Mouse (Mus musculus) bone marrow macrophage, adult 2 months (primary cell): ENCODE results near the gene BC005537. TPM values are rescaled to one million over a fixed set of nuclear protein-coding genes. Genes with fewer than 3 reads are reported as not detected.
"Not testable (repeated sequence)": the region's sequence is repeated elsewhere in the genome, so short reads cannot be mapped to it uniquely, and the experiment has no call there.

Experiments
- H3K27ac ChIP-seq: 2 replicates; pipeline ENCODE4 v1.5.1; 2012; ENCODE audit warnings: low read depth, low read length; ENCODE audit not compliant: insufficient read depth
- H3K4me1 ChIP-seq: 2 replicates; pipeline ENCODE4 v1.6.1; 2012; ENCODE audit warnings: low read length; ENCODE audit not compliant: control insufficient read depth, insufficient read depth
- H3K4me3 ChIP-seq: 2 replicates; pipeline ENCODE4 v1.5.1; 2012; ENCODE audit warnings: mild to moderate bottlenecking, low read length, moderate library complexity; ENCODE audit not compliant: insufficient read depth
- CTCF ChIP-seq: IDR thresholded peaks from 2 replicates; pipeline ENCODE4 v1.5.1; 2012; ENCODE audit warnings: low read depth, mild to moderate bottlenecking, low read length, moderate library complexity
- POLR2A ChIP-seq: IDR thresholded peaks from 2 replicates; pipeline ENCODE4 v1.6.1; 2012; ENCODE audit warnings: mild to moderate bottlenecking, low read depth, low read length, borderline replicate concordance
- polyA plus RNA-seq: library from polyadenylated mRNA; stranded (reverse); fragments of >200 nt; gene quantifications from 2 replicates; pipeline ENCODE4 v1.2.4, GENCODE M21; 2012; ENCODE audit not compliant: missing spikeins, insufficient read depth, insufficient read length

The BC005537 gene
- polyA plus RNA-seq: 575 and 610 TPM in 2 replicates

GRCm38 (mm10) chr13:24801308-24801921, at the start of gene BC005537:
BC005537 (plus strand) TSS chr13:24801657.
- TF ChIP-seq POLR2A: no peak
- no peak for TF ChIP-seq CTCF
- H3K27ac ChIP-seq: peak within 1 kb of the TSS; percentile 100
- H3K4me3 ChIP-seq: peak within 1 kb of the TSS; percentile 89
- peaks cover 12% of the 10 kb centered on the region for H3K4me1 ChIP-seq

- H3K27ac ChIP-seq: no peak overlapping the region
- peaks cover 5% of the 10 kb centered on the region; the same call in 1 of the 2 replicates for H3K4me1 ChIP-seq
- H3K4me3 ChIP-seq: no peak overlapping the region
- TF ChIP-seq CTCF (no peak), POLR2A (no peak)
These were observed 44.7 kb upstream of the BC005537 start for GRCm38 (mm10) chr13:24756756-24757155.

GRCm38 (mm10) chr13:24757820-24758564, 43.5 kb upstream of the BC005537 start:
- Histone ChIP-seq H3K4me1 (peaks cover 12% of the 10 kb centered on the region), H3K27ac (no peak overlapping the region), H3K4me3 (no peak overlapping the region)
- no peak for TF ChIP-seq POLR2A
- no peak for TF ChIP-seq CTCF

DNA sequence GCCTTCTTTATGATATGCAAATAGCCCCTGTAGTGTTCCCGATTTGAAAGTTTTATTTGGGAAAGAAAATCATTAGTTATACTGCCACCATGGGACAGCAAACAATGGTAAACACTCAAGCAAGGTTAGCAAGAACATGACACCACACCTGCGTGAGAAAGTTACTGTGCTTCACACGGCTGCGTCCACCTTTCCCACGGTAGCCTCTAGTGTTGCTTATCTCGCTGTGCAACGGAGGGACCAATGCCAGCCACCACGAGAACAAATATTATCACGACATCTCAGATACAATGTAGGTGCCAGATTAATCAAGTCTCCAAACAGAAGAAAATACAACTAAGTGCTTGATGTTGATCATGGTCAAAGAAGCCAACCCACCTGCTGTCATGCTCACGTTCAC, 42.0 kb upstream of the BC005537 start:
- TF ChIP-seq POLR2A: no peak
- no peak for TF ChIP-seq CTCF
- Histone ChIP-seq H3K4me1 (peaks cover 14% of the 10 kb centered on the region), H3K4me3 (no peak overlapping the region), H3K27ac (no peak overlapping the region)

- no peak for TF ChIP-seq POLR2A
- TF ChIP-seq CTCF: no peak
- peak overlapping the region; percentile 88 for H3K4me3 ChIP-seq
- 0 out of 2 replicates have a peak overlapping the region, but pooled peaks have one; percentile 1 for H3K27ac ChIP-seq
- H3K4me1 ChIP-seq: peaks cover 14% of the 10 kb centered on the region
These were observed 41.0 kb upstream of the BC005537 start for GRCm38 (mm10) chr13:24760351-24760870.

DNA sequence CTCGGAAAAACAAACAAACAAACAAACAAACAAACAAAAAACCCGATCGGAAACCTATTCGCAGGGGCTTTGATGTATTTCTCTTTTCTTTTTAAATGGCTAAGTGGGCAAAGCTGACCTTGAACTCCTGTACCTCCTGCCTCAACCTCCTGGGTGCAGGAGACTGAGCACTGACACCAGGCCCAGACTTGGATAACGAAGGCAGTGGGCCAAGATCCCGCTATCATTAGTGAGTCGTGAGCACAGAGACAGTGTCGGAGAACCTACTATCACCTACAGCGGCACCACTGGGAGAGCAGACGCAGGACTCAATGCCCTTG, 40.4 kb upstream of the BC005537 start:
- TF ChIP-seq POLR2A: no peak
- TF ChIP-seq CTCF: no peak
- Histone ChIP-seq H3K4me1 (peaks cover 14% of the 10 kb centered on the region), H3K27ac (peak overlapping the region; percentile 46), H3K4me3 (peak overlapping the region; percentile 88)

DNA sequence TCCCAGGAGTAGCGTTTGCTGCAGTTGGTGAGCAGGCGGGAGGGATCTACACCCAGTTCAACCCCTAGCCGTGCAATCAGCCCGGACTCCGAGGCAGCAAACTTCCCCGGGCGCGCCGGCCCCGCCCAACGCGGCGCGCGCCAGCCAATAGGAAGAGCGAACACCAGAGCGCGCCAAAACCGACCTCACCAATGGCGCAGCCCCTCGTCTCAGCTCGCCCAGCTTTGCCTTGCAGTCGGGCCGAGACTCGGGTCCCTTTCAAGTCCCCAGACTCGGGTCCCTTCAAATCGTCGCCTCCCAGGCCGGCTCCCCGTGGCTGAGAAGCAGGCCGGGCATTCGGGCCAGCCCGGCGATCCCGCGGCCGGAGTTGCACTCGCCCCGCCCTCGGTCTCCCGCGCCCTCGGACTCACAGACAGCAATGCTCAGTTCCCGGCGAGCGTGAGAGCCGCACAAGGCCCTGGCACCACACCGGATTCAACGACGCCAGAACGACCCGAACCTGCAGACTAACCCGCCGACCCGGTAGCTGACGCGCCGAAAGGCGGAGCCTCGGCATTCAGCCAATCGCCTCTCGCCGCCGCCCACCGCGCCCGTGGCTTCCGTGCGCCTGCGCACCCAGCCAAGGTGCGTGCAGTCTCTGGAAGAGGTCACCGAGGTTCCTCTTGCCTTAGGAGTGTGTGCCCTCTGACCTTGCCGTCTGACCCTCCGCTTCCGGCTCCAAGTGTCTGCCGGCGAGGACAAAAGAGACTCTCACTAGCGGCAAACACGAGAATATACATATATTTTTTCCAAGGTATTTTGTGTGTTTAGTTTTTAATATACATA, 39.8 kb upstream of the BC005537 start, which contains the start of gene Gmnn:
Gene Gmnn, minus strand, starts transcription at position 521 of the 825 bp plus-strand sequence.
- peak within 1 kb of the TSS; percentile 85 for H3K27ac ChIP-seq
- peaks cover 14% of the 10 kb centered on the region for H3K4me1 ChIP-seq
- H3K4me3 ChIP-seq: peak within 1 kb of the TSS; percentile 88
- no peak for TF ChIP-seq CTCF
- TF ChIP-seq POLR2A: no peak

GRCm38 (mm10) chr13:24762254-24762653, 39.2 kb upstream of the BC005537 start:
- Histone ChIP-seq H3K4me3 (peak overlapping the region; percentile 88), H3K4me1 (peaks cover 14% of the 10 kb centered on the region), H3K27ac (peak overlapping the region; percentile 31)
- TF ChIP-seq POLR2A: no peak
- no peak for TF ChIP-seq CTCF

DNA sequence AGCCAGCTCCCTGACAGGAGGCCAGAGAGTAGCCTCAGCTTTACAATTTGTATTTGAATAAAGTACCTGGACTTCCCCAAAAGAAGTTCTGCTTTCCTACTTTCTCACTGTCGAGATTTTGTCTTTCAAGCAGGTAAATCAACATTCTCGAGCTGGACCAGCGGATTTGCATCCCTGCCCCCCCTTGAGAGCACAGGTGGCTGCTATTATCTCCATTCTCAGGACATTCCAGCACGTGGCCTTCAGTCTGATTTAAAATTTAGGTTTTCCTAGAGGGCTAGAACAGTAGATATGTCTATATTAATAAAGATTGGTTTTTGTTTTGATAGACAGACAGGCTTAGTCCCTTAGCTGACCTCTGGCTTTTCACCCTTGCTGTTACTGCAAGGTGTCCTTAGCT, 33.6 kb upstream of the BC005537 start:
- not testable (repeated sequence) for H3K4me1 ChIP-seq, H3K4me3 ChIP-seq, H3K27ac ChIP-seq

DNA sequence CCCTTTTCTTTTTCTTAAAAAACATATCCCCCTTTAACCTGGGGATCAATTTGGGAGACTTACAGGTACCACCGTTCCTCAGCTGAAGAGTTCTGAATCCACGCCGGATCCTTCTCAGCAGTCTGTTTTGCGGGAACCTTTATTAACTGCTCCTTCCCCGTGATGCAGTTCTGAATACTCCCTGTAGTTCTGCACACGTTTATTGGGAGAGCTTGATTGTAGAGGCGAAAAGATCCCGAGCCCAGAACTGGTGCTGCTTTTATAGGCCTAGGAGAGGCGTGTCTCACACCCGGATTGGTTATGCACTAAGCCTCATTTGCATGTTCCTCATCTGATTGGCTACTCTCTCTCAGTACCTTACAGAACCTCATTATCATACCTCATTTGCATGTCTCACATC, 30.0 kb upstream of the BC005537 start:
- H3K4me1 ChIP-seq: peaks cover 11% of the 10 kb centered on the region; the same call in 1 of the 2 replicates
- H3K4me3 ChIP-seq, H3K27ac ChIP-seq: not testable (repeated sequence)
